In genomic region chr1:170868905-170869283, GRCm38 (mm10) we compare ENCODE assay signal across 8 mouse cellular contexts. TPM values are rescaled to one million over a fixed set of nuclear protein-coding genes. Genes with fewer than 3 reads are reported as not detected.
DNase-seq lines count a peak whose midpoint lies in the region; ATAC-seq lines count a peak whose summit lies in the region.

No protein-coding gene starts in this region.

- no peak overlapping the region for H3K27ac ChIP-seq in kidney, embryonic 14.5 days (ENCODE audit: low read depth, low read length)
- no peak overlapping the region for H3K27ac ChIP-seq in brown adipose tissue, adult 24 weeks (replicated peaks; ENCODE audit: low read depth, low read length)
- 0 out of 2 replicates have a peak overlapping the region, but pooled peaks have one; percentile 16 for H3K27ac ChIP-seq in hindbrain, embryonic 15.5 days (replicated peaks)
- H3K27ac ChIP-seq in midbrain, embryonic 15.5 days = peak overlapping the region; percentile 69; the same call in 1 of the 2 replicates

- H3K9ac ChIP-seq in kidney, embryonic 14.5 days (ENCODE audit: low read depth, low read length) = peak overlapping the region; percentile 76
- peak overlapping the region; percentile 36 for H3K9ac ChIP-seq in hindbrain, embryonic 15.5 days
- H3K9ac ChIP-seq in midbrain, embryonic 15.5 days = peak overlapping the region; percentile 55

- no peaks in the 10 kb centered on the region; the same call in 1 of the 2 replicates for H3K4me1 ChIP-seq in kidney, embryonic 14.5 days (ENCODE audit: control insufficient read depth, insufficient read depth, low read length)
- 0 out of 2 replicates have a peak, but pooled peaks cover 2% of the 10 kb centered on the region for H3K4me1 ChIP-seq in brown adipose tissue, adult 24 weeks (ENCODE audit: control insufficient read depth, insufficient read depth, insufficient read length, low read length)
- peaks cover 15% of the 10 kb centered on the region for H3K4me1 ChIP-seq in hindbrain, embryonic 15.5 days (replicated peaks)
- peaks cover 14% of the 10 kb centered on the region for H3K4me1 ChIP-seq in midbrain, embryonic 15.5 days

- 19% methylated on average over 14 of the region's 14 CpGs for WGBS in kidney, embryonic 14.5 days
- 16% methylated on average over 14 of the region's 14 CpGs for WGBS in hindbrain, embryonic 15.5 days
- whole genome bisulfite sequencing in midbrain, embryonic 15.5 days = 15% methylated on average over 14 of the region's 14 CpGs

- ATAC-seq in kidney, embryonic 14.5 days (ENCODE audit: low FRiP score, low TSS enrichment) = 0 out of 2 replicates have a peak, but pooled peaks have one; percentile 18
- 0 out of 2 replicates have a peak, but pooled peaks have one; percentile 12 for ATAC-seq in hindbrain, embryonic 15.5 days (ENCODE audit: low FRiP score, low read depth)
- ATAC-seq in midbrain, embryonic 15.5 days (replicated peaks) = peak; percentile 48
- no peak for ATAC-seq in monocyte, adult 5-6 weeks (replicated peaks; ENCODE audit: insufficient number of reproducible peaks, low FRiP score, low TSS enrichment, poor library complexity, severe bottlenecking)

- H3K9me3 ChIP-seq in kidney, embryonic 14.5 days (ENCODE audit: control insufficient read depth, low read length) = no peaks in the 10 kb centered on the region
- no peaks in the 10 kb centered on the region for H3K9me3 ChIP-seq in hindbrain, embryonic 15.5 days
- no peaks in the 10 kb centered on the region for H3K9me3 ChIP-seq in midbrain, embryonic 15.5 days

- no peak for DNase-seq in kidney, postnatal 36 days
- DNase-seq in layer of hippocampus, adult 8-10 months (ENCODE audit: low spot score in 2 of 2) = no peak
- no peak for DNase-seq in MN1 (ENCODE audit: low spot score)

- 0 out of 2 replicates have a peak, but pooled peaks cover 6% of the 10 kb centered on the region for H3K36me3 ChIP-seq in kidney, embryonic 14.5 days (ENCODE audit: control insufficient read depth, insufficient read depth, low read length)
- H3K36me3 ChIP-seq in hindbrain, embryonic 15.5 days = peaks cover 17% of the 10 kb centered on the region
- H3K36me3 ChIP-seq in midbrain, embryonic 15.5 days (replicated peaks) = peaks cover 5% of the 10 kb centered on the region

- H3K4me2 ChIP-seq in kidney, embryonic 14.5 days (replicated peaks; ENCODE audit: low read depth, low read length) = peak overlapping the region; percentile 67
- peak overlapping the region; percentile 76 for H3K4me2 ChIP-seq in hindbrain, embryonic 15.5 days
- H3K4me2 ChIP-seq in midbrain, embryonic 15.5 days = peak overlapping the region; percentile 68

- no peaks in the 10 kb centered on the region for H3K27me3 ChIP-seq in kidney, embryonic 14.5 days (ENCODE audit: control insufficient read depth, insufficient read depth, low read length)
- no peaks in the 10 kb centered on the region for H3K27me3 ChIP-seq in hindbrain, embryonic 15.5 days
- no peaks in the 10 kb centered on the region for H3K27me3 ChIP-seq in midbrain, embryonic 15.5 days (replicated peaks)

- peak overlapping the region; percentile 89 for H3K4me3 ChIP-seq in kidney, embryonic 14.5 days (ENCODE audit: low read length)
- H3K4me3 ChIP-seq in brown adipose tissue, adult 24 weeks (ENCODE audit: insufficient read depth, low read depth, low read length) = peak overlapping the region; percentile 64
- peak overlapping the region; percentile 66 for H3K4me3 ChIP-seq in hindbrain, embryonic 15.5 days
- peak overlapping the region; percentile 72 for H3K4me3 ChIP-seq in midbrain, embryonic 15.5 days

RNA-seq across cellular contexts. Expression of gene Atf6, which starts 1.3 kb away (rescaled TPM):
- polyA plus RNA-seq in kidney, embryonic 14.5 days (2014; fragmentation: Nextera tagmentation; extraction: Ambion mirVana) = 6.7 and 11.6 TPM in 2 replicates
- polyA plus RNA-seq in brown adipose tissue, adult 24 weeks (2012; ENCODE audit: insufficient read depth, insufficient read length, missing spikeins) = 11.1 and 14.5 TPM in 2 replicates
- 7.3 and 7.6 TPM in 2 replicates for polyA plus RNA-seq in hindbrain, embryonic 15.5 days (2015; fragmentation: Nextera tagmentation; extraction: Ambion mirVana)
- polyA plus RNA-seq in midbrain, embryonic 15.5 days (2015; fragmentation: Nextera tagmentation; extraction: Ambion mirVana) = 7.7 and 8.3 TPM in 2 replicates
- total RNA-seq in layer of hippocampus, adult 8-10 months (2022) = 10 to 100 TPM; 44.3 to 51.8 (median 48.5) TPM
- 45.8 to 71.9 TPM (median 49.6 TPM) in 3 replicates for total RNA-seq in monocyte, adult 5-6 weeks (2017)

RNA-seq across cellular contexts. Expression of gene Gm26620, which starts 16.0 kb away (rescaled TPM):
- 0.69 TPM in 1 of 2 replicates, not detected in the other for polyA plus RNA-seq in kidney, embryonic 14.5 days (2014; fragmentation: Nextera tagmentation; extraction: Ambion mirVana)
- polyA plus RNA-seq in brown adipose tissue, adult 24 weeks (2012; ENCODE audit: insufficient read depth, insufficient read length, missing spikeins) = not detected in 2 replicates
- polyA plus RNA-seq in hindbrain, embryonic 15.5 days (2015; fragmentation: Nextera tagmentation; extraction: Ambion mirVana) = 0.21 and 1.2 TPM in 2 replicates
- 0.49 and 0.76 TPM in 2 replicates for polyA plus RNA-seq in midbrain, embryonic 15.5 days (2015; fragmentation: Nextera tagmentation; extraction: Ambion mirVana)
- 1 to 10 TPM in 1 of 4 experiments, under 1 TPM in 1, not detected in 2; 0.68 to 1.3 TPM for total RNA-seq in layer of hippocampus, adult 8-10 months (2022)
- 0.97 TPM in 1 of 3 replicates, not detected in the others for total RNA-seq in monocyte, adult 5-6 weeks (2017)

RNA-seq across cellular contexts. Expression of gene Dusp12, which starts 16.4 kb away (rescaled TPM):
- 36.9 and 41.7 TPM in 2 replicates for polyA plus RNA-seq in kidney, embryonic 14.5 days (2014; fragmentation: Nextera tagmentation; extraction: Ambion mirVana)
- polyA plus RNA-seq in brown adipose tissue, adult 24 weeks (2012; ENCODE audit: insufficient read depth, insufficient read length, missing spikeins) = 6.1 and 12.9 TPM in 2 replicates
- polyA plus RNA-seq in hindbrain, embryonic 15.5 days (2015; fragmentation: Nextera tagmentation; extraction: Ambion mirVana) = 38.4 and 46.0 TPM in 2 replicates
- polyA plus RNA-seq in midbrain, embryonic 15.5 days (2015; fragmentation: Nextera tagmentation; extraction: Ambion mirVana) = 42.2 and 54.0 TPM in 2 replicates
- 10 to 100 TPM; 15.0 to 24.3 (median 19.4) TPM for total RNA-seq in layer of hippocampus, adult 8-10 months (2022)
- total RNA-seq in monocyte, adult 5-6 weeks (2017) = 7.0 to 16.2 TPM (median 9.7 TPM) in 3 replicates

RNA-seq across cellular contexts. Expression of gene Fcrlb, which starts 43.8 kb away (rescaled TPM):
- polyA plus RNA-seq in kidney, embryonic 14.5 days (2014; fragmentation: Nextera tagmentation; extraction: Ambion mirVana) = not detected in 2 replicates
- not detected in 2 replicates for polyA plus RNA-seq in brown adipose tissue, adult 24 weeks (2012; ENCODE audit: insufficient read depth, insufficient read length, missing spikeins)
- polyA plus RNA-seq in hindbrain, embryonic 15.5 days (2015; fragmentation: Nextera tagmentation; extraction: Ambion mirVana) = 0.85 and 1.4 TPM in 2 replicates
- 0.65 and 0.97 TPM in 2 replicates for polyA plus RNA-seq in midbrain, embryonic 15.5 days (2015; fragmentation: Nextera tagmentation; extraction: Ambion mirVana)
- total RNA-seq in layer of hippocampus, adult 8-10 months (2022) = under 1 TPM; 0.25 to 0.61 (median 0.41) TPM
- total RNA-seq in monocyte, adult 5-6 weeks (2017) = 0.43 TPM in 1 of 3 replicates, not detected in the others

RNA-seq across cellular contexts. Expression of gene Fcrla, which starts 58.5 kb away (rescaled TPM):
- not detected in 2 replicates for polyA plus RNA-seq in kidney, embryonic 14.5 days (2014; fragmentation: Nextera tagmentation; extraction: Ambion mirVana)
- polyA plus RNA-seq in brown adipose tissue, adult 24 weeks (2012; ENCODE audit: insufficient read depth, insufficient read length, missing spikeins) = 1.8 TPM in 1 of 2 replicates, not detected in the other
- not detected in 2 replicates for polyA plus RNA-seq in hindbrain, embryonic 15.5 days (2015; fragmentation: Nextera tagmentation; extraction: Ambion mirVana)
- not detected in 2 replicates for polyA plus RNA-seq in midbrain, embryonic 15.5 days (2015; fragmentation: Nextera tagmentation; extraction: Ambion mirVana)
- total RNA-seq in layer of hippocampus, adult 8-10 months (2022) = not detected
- total RNA-seq in monocyte, adult 5-6 weeks (2017) = 25.8 to 50.1 TPM (median 35.3 TPM) in 3 replicates

Comparison
In these comparisons a context has a peak if more than half of its experiments do, and no peak if none do; other contexts are left out.
1. H3K27ac ChIP-seq: peak in hindbrain, embryonic 15.5 days (single experiment) and midbrain, embryonic 15.5 days (single experiment); none in kidney, embryonic 14.5 days (single experiment) and brown adipose tissue, adult 24 weeks (single experiment).
2. Peak in every context shown above with its lines, with median percentiles within 50 percentile points of each other: H3K4me2 ChIP-seq, H3K4me3 ChIP-seq and H3K9ac ChIP-seq.